Mouse (Mus musculus) lung, postnatal 0 days (tissue): ENCODE measurements at regions not wholly inside any gene's neighbourhood (a gene's known extent, or its start where the extent isn't known, plus 50 kb on each side); places are given as distances from the start of the nearest gene placed in this dataset.

Experiments
- ATAC-seq: fragments of 200-750 bp; cut with Nextera tagmentation; 2 replicates; pipeline ENCODE4 v1.8.0; 2017; ENCODE audit warnings: moderate library complexity
- DNase-seq: peaks from one replicate; pipeline ENCODE4 v3.0.0-alpha.2; 2016; ENCODE audit warnings: low spot score
- H3K27ac ChIP-seq: fragments of 300-500 bp; sonication (generic); 2 replicates; pipeline ENCODE4 v1.5.1; 2014; ENCODE audit warnings: antibody characterized with exemption, mild to moderate bottlenecking, low read length, mixed read lengths
- H3K27me3 ChIP-seq: fragments of 300-500 bp; sonication (generic); replicated peaks from 2 replicates; pipeline ENCODE4 v1.6.1; 2014; ENCODE audit warnings: low read length, mixed read lengths; ENCODE audit not compliant: insufficient read depth
- H3K36me3 ChIP-seq: fragments of 300-500 bp; sonication (generic); 2 replicates; pipeline ENCODE4 v1.6.1; 2014; ENCODE audit warnings: low read length, mixed read lengths; ENCODE audit not compliant: insufficient read depth
- H3K4me1 ChIP-seq: fragments of 300-500 bp; sonication (generic); 2 replicates; pipeline ENCODE4 v1.6.1; 2014; ENCODE audit warnings: antibody characterized with exemption, low read depth, low read length, mixed read lengths; ENCODE audit not compliant: insufficient read depth
- H3K4me2 ChIP-seq: fragments of 300-500 bp; sonication (generic); replicated peaks from 2 replicates; pipeline ENCODE4 v1.6.1; 2014; ENCODE audit warnings: low read depth, mild to moderate bottlenecking, low read length, moderate library complexity, mixed read lengths
- H3K4me3 ChIP-seq: fragments of 300-500 bp; sonication (generic); 2 replicates; pipeline ENCODE4 v1.5.1; 2014; ENCODE audit warnings: low read depth, low read length
- H3K9ac ChIP-seq: fragments of 300-500 bp; sonication (generic); replicated peaks from 2 replicates; pipeline ENCODE4 v1.6.1; 2014; ENCODE audit warnings: low read depth, mild to moderate bottlenecking
- H3K9me3 ChIP-seq: fragments of 300-500 bp; sonication (generic); 2 replicates; pipeline ENCODE4 v1.6.1; 2016; ENCODE audit warnings: low read length, mixed read lengths
- CTCF ChIP-seq: IDR thresholded peaks from 2 replicates; pipeline ENCODE4 v1.5.1; 2016; ENCODE audit warnings: antibody characterized with exemption, mild to moderate bottlenecking
- EP300 ChIP-seq: IDR thresholded peaks from 2 replicates; pipeline ENCODE4 v1.6.1; 2016; ENCODE audit warnings: antibody characterized with exemption, mild to moderate bottlenecking, control low read depth
- WGBS: fragments of 180-500 bp; shearing (Covaris S2); extraction: QIAGEN DNeasy Blood & Tissue Kit; methylation state at CpG from one replicate; pipeline ENCODE4 v1.1.7; 2014; 5-methylcytosine and 5-hydroxymethylcytosine counted together

- DNase-seq = no peak
Observed at GRCm38 (mm10) chr14:105570156-105570555, 311.8 kb downstream of the Ndfip2 start.

GRCm38 (mm10) chr14:105565827-105566226 is 307.5 kb downstream of the Ndfip2 start:
- ATAC-seq (no peak), DNase-seq (peak; percentile 30)
- Histone ChIP-seq H3K36me3 (no peaks in the 10 kb centered on the region), H3K27me3 (no peaks in the 10 kb centered on the region), H3K27ac (no peak overlapping the region), H3K9me3 (no peaks in the 10 kb centered on the region), H3K9ac (no peak overlapping the region), H3K4me2 (peak overlapping the region; percentile 32; the same call in 1 of the 2 replicates), H3K4me1 (0 out of 2 replicates have a peak, but pooled peaks cover 2% of the 10 kb centered on the region), H3K4me3 (no peak overlapping the region)
- no peak for TF ChIP-seq CTCF
- no peak for TF ChIP-seq EP300
- WGBS = 52% methylated on average over 16 of the region's 16 CpGs

More at GRCm38 (mm10) chr14:105570156-105570555, 311.8 kb downstream of the Ndfip2 start:
- no peaks in the 10 kb centered on the region for H3K9me3 ChIP-seq
- H3K27me3 ChIP-seq = no peaks in the 10 kb centered on the region
- 77% methylated on average over 6 of the region's 6 CpGs for WGBS
- no peaks in the 10 kb centered on the region for H3K36me3 ChIP-seq
- no peak overlapping the region for H3K4me2 ChIP-seq
- H3K27ac ChIP-seq = no peak overlapping the region
- TF ChIP-seq CTCF (no peak), EP300 (no peak)
- H3K4me3 ChIP-seq = no peak overlapping the region
- ATAC-seq = no peak
- H3K4me1 ChIP-seq = 0 out of 2 replicates have a peak, but pooled peaks cover 2% of the 10 kb centered on the region
- H3K9ac ChIP-seq = no peak overlapping the region

- DNase-seq (no peak), ATAC-seq (no peak)
- no peaks in the 10 kb centered on the region for H3K9me3 ChIP-seq
- H3K27me3 ChIP-seq = no peaks in the 10 kb centered on the region
- TF ChIP-seq CTCF (no peak), EP300 (no peak)
- no peak overlapping the region for H3K9ac ChIP-seq
- no peak overlapping the region for H3K4me2 ChIP-seq
- no peak overlapping the region for H3K4me3 ChIP-seq
- H3K27ac ChIP-seq = no peak overlapping the region
- H3K4me1 ChIP-seq = 0 out of 2 replicates have a peak, but pooled peaks cover 2% of the 10 kb centered on the region
- WGBS = 94% methylated on average over 2 of the region's 2 CpGs
- no peaks in the 10 kb centered on the region for H3K36me3 ChIP-seq
Observed at GRCm38 (mm10) chr14:105562843-105563242, 304.5 kb downstream of the Ndfip2 start.

- TF ChIP-seq CTCF (peak; percentile 38), EP300 (no peak)
- H3K4me2 ChIP-seq = no peak overlapping the region
- no peaks in the 10 kb centered on the region for H3K27me3 ChIP-seq
- DNase-seq (peak; percentile 14), ATAC-seq (no peak)
- no peaks in the 10 kb centered on the region for H3K4me1 ChIP-seq
- H3K4me3 ChIP-seq = no peak overlapping the region
- no peak overlapping the region for H3K9ac ChIP-seq
- H3K27ac ChIP-seq = no peak overlapping the region
- H3K9me3 ChIP-seq = no peaks in the 10 kb centered on the region
- WGBS = 69% methylated on average over 3 of the region's 3 CpGs
- H3K36me3 ChIP-seq = no peaks in the 10 kb centered on the region
Observed at GRCm38 (mm10) chr14:105556813-105557212, 298.4 kb downstream of the Ndfip2 start.

- WGBS = 86% methylated on average over 3 of the region's 3 CpGs
- no peak for ATAC-seq
Observed at GRCm38 (mm10) chr14:105544066-105544465, 285.7 kb downstream of the Ndfip2 start.

GRCm38 (mm10) chr14:105542486-105543145 is 284.2 kb downstream of the Ndfip2 start:
- no peak overlapping the region for H3K9ac ChIP-seq
- no peak for DNase-seq
- 34% methylated on average over 15 of the region's 15 CpGs for WGBS
- peak overlapping the region; percentile 22; the same call in 1 of the 2 replicates for H3K4me2 ChIP-seq
- no peak overlapping the region for H3K27ac ChIP-seq
- H3K36me3 ChIP-seq = no peaks in the 10 kb centered on the region
- no peak for ATAC-seq
- no peaks in the 10 kb centered on the region for H3K4me1 ChIP-seq
- no peak for TF ChIP-seq CTCF
- no peak for TF ChIP-seq EP300
- H3K27me3 ChIP-seq = no peaks in the 10 kb centered on the region
- no peak overlapping the region for H3K4me3 ChIP-seq
- no peaks in the 10 kb centered on the region for H3K9me3 ChIP-seq

More at GRCm38 (mm10) chr14:105544066-105544465, 285.7 kb downstream of the Ndfip2 start:
- Histone ChIP-seq H3K4me3 (no peak overlapping the region), H3K9ac (no peak overlapping the region), H3K4me1 (no peaks in the 10 kb centered on the region), H3K4me2 (no peak overlapping the region), H3K27ac (no peak overlapping the region), H3K27me3 (no peaks in the 10 kb centered on the region), H3K9me3 (no peaks in the 10 kb centered on the region), H3K36me3 (no peaks in the 10 kb centered on the region)
- no peak for DNase-seq
- TF ChIP-seq CTCF = no peak
- no peak for TF ChIP-seq EP300
